Mouse (Mus musculus) heart, embryonic 15.5 days (tissue): ENCODE data around the gene Ccdc171. TPM values are rescaled to one million over a fixed set of nuclear protein-coding genes. Genes with fewer than 3 reads are reported as not detected.

Experiments used
- ATAC-seq: fragments of 200-750 bp; cut with Nextera tagmentation; replicated peaks from 2 replicates; pipeline ENCODE4 v1.8.0; 2017; ENCODE audit warnings: low read depth, moderate TSS enrichment; ENCODE audit not compliant: insufficient number of reproducible peaks, insufficient read depth, low FRiP score
- H3K27ac ChIP-seq: fragments of 300-500 bp; sonication (generic); 2 replicates; pipeline ENCODE4 v1.5.1; 2015; ENCODE audit warnings: mild to moderate bottlenecking, inconsistent platforms
- H3K27me3 ChIP-seq: fragments of 300-500 bp; sonication (generic); 2 replicates; pipeline ENCODE4 v1.6.1; 2015; ENCODE audit warnings: inconsistent platforms
- H3K36me3 ChIP-seq: fragments of 300-500 bp; sonication (generic); 2 replicates; pipeline ENCODE4 v1.6.1; 2015; ENCODE audit warnings: mild to moderate bottlenecking, inconsistent platforms
- H3K4me1 ChIP-seq: fragments of 300-500 bp; sonication (generic); replicated peaks from 2 replicates; pipeline ENCODE4 v1.6.1; 2015; ENCODE audit warnings: inconsistent platforms
- H3K4me2 ChIP-seq: fragments of 300-500 bp; sonication (generic); 2 replicates; pipeline ENCODE4 v1.6.1; 2015; ENCODE audit warnings: inconsistent platforms, mild to moderate bottlenecking, moderate library complexity
- H3K4me3 ChIP-seq: fragments of 300-500 bp; sonication (generic); 2 replicates; pipeline ENCODE4 v1.5.1; 2015; ENCODE audit warnings: mild to moderate bottlenecking, inconsistent platforms
- H3K9ac ChIP-seq: fragments of 300-500 bp; sonication (generic); 2 replicates; pipeline ENCODE4 v1.6.1; 2015; ENCODE audit warnings: mild to moderate bottlenecking, inconsistent platforms
- H3K9me3 ChIP-seq: fragments of 300-500 bp; sonication (generic); replicated peaks from 2 replicates; pipeline ENCODE4 v1.6.1; 2016; ENCODE audit warnings: inconsistent platforms
- WGBS: fragments of 180-500 bp; shearing (Covaris S2); methylation state at CpG from one replicate; pipeline ENCODE4 v1.1.7; 2015; ENCODE audit warnings: mixed read lengths; 5-methylcytosine and 5-hydroxymethylcytosine counted together
- polyA plus RNA-seq: library from polyadenylated mRNA; unstranded; fragments of >200 nt; fragmentation: Nextera tagmentation; extraction: Ambion mirVana; gene quantifications from 2 replicates; pipeline ENCODE4 v1.2.1, GENCODE M21; 2015

Gene Ccdc171
- polyA plus RNA-seq, 1 experiment from 2014 or later, result 3.3 TPM

GRCm38 (mm10) chr4:83878236-83878635 lies 352.9 kb downstream of the Ccdc171 start:
- 67% methylated on average over 8 of the region's 8 CpGs for WGBS
- H3K27ac ChIP-seq, result no peak overlapping the region
- H3K4me1 ChIP-seq, result no peaks in the 10 kb centered on the region
- no peak overlapping the region for H3K9ac ChIP-seq
- no peaks in the 10 kb centered on the region for H3K36me3 ChIP-seq
- H3K27me3 ChIP-seq, result no peaks in the 10 kb centered on the region
- H3K9me3 ChIP-seq, result no peaks in the 10 kb centered on the region
- no peak overlapping the region for H3K4me3 ChIP-seq
- no peak for ATAC-seq
- no peak overlapping the region for H3K4me2 ChIP-seq

DNA sequence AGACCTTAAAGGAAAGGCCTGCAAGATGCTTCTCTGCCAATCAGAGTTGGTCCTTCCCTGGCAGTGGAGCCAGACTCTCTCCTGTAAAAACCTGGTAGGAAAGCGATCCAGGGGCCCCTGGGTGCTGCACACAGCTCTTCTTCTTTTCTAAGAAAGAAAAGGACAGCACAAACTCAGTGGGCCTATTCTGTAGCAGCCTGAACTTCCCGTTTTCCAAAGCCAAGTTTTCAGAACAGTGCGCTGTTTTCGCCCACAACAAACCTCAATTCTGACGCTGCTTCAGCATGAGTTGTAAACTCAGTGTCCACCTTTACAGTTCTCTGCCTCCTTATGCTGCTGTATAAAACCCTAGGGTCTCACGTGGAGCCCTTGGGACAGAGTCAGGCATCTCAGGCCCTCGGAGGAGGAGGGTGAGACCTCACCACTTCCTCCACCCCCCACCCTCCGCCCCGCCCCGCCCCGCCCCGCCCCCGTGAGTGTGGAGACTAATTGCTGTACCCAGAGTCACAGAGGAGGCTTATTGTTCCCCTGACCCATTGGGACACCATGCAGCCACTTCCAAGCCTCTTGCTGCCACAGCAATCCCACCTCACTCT lies 363.2 kb downstream of the Ccdc171 start:
- H3K4me2 ChIP-seq, result no peak overlapping the region
- H3K9me3 ChIP-seq, result no peaks in the 10 kb centered on the region
- H3K9ac ChIP-seq, result no peak overlapping the region
- no peak for ATAC-seq
- no peak overlapping the region for H3K27ac ChIP-seq
- H3K27me3 ChIP-seq, result no peaks in the 10 kb centered on the region; the same call in 1 of the 2 replicates
- no peak overlapping the region for H3K4me3 ChIP-seq
- H3K36me3 ChIP-seq, result no peaks in the 10 kb centered on the region
- H3K4me1 ChIP-seq, result no peaks in the 10 kb centered on the region
- 47% methylated on average over 13 of the region's 13 CpGs for WGBS

DNA sequence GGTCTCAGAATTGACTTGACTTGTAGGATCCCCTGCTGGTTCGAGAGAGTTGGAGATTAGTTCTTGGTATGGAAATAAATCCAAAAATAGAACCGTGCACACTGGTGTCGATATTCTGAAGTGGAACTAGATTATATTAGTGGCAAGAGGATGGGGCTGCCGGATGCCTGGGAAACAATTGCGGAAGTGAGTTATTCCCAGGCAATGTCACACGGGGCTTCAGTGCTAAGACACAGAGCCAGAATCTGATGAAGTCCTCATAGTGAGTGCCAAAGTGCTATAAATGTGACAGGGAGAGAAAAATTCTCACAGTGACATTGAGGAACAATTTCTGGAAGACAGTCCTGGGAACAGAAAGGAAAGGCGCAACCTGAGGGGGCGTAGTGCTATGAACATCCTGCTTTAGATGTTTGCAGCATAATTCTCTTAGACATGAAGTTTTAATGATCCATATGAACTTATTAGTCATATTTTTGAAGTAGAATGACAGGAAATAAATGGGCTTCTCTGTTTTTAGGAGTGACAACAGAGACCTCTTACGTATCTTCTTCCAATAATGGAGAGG lies 376.8 kb downstream of the Ccdc171 start:
- Histone ChIP-seq H3K4me3 (0 out of 2 replicates have a peak overlapping the region, but pooled peaks have one; percentile 3), H3K27ac (no peak overlapping the region), H3K36me3 (no peaks in the 10 kb centered on the region), H3K27me3 (no peaks in the 10 kb centered on the region), H3K4me1 (0 out of 2 replicates have a peak, but pooled peaks cover 2% of the 10 kb centered on the region), H3K9me3 (no peaks in the 10 kb centered on the region), H3K9ac (no peak overlapping the region), H3K4me2 (peak overlapping the region; percentile 40)
- 51% methylated on average over 9 of the region's 9 CpGs for WGBS
- 0 out of 2 replicates have a peak, but pooled peaks have one; percentile 14 for ATAC-seq

Other genes with a start within 250 kb of the Ccdc171 start
- 1.8 and 2.0 TPM in 2 replicates for gene Ttc39b, start 201.3 kb upstream of the Ccdc171 start, polyA plus RNA-seq
- 27.1 and 28.0 TPM in 2 replicates for gene Snapc3, start 107.8 kb upstream of the Ccdc171 start, polyA plus RNA-seq
- gene Psip1, start 39.1 kb upstream of the Ccdc171 start, polyA plus RNA-seq, result 74.2 and 75.4 TPM in 2 replicates